Mouse (Mus musculus) cerebellum, postnatal 36 days (tissue): Measurements from ENCODE around the gene Cd180.
"Not testable (repeated sequence)": the region's sequence is repeated elsewhere in the genome, so short reads cannot be mapped to it uniquely, and the experiment has no call there.

ENCODE experiments used
- DNase-seq, 2 experiments: peaks; one replicate each; pipeline ENCODE4 v3.0.0; 2021 to 2022; ENCODE audit warnings: mixed read lengths in 2 of 2

Gene Cd180

GRCm38 (mm10) chr13:102693341-102693801 is at the start of gene Cd180:
Gene Cd180, plus strand, starts transcription at chr13:102693558.
- peak in 1 of 2 experiments; percentile 7 for DNase-seq

GRCm38 (mm10) chr13:102644344-102644743 is 49.0 kb upstream of the Cd180 start:
- no peak for DNase-seq

DNA sequence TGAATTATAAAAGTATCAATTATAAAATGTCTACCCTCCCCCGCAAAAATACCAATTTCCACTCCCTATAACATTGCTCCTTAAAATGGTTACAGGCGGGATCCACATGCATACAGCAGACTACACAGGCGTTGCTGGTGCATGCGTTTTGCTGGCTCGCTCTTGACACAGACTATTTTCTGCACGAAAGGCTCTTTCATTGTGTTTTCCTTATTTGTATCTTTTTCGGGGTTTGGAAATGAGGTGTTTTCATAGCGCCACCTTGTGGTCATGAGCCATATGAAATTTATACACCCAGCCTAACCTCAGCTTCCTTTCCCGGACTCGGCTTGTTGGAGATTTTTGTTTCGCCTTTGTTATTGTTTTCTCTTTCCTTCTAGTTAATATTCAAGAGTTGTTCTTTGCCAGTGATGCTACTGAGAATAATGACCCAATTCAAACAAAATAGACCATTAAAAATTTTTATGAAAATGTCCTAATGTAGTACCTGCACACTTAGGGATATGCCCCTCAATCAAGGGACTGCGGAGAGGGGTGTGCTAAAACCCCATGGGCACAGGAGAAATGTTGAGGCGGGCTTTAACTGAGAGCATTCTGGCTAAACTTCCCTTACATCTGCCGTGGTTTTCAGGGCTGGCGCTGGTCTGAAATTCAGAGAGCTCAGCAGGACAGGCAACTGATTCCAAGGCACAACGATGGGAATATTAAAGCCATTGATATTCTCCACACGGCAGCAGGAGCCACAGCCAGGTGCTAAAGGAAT is 48.4 kb upstream of the Cd180 start:
- peak; percentile 48 to 78 for DNase-seq

GRCm38 (mm10) chr13:102646271-102646771 is 47.0 kb upstream of the Cd180 start:
- no peak for DNase-seq

DNA sequence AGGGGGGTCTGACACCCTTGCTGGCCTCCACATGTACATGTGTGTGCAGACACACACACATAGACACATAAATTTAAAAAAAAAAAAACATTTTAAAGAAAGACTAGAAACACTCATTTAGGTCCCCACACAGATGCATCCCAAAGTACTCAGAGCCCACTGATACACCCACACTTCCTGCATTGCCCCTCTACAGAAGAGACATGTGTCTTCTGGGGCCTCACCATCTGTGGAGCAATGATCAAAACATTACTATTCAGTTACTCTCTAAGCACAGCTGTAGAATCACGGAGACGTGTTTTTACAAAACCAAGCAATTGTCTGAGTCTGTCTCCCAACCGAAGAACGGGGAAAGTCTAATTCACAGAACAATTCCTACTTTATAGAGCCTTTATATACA is 45.8 kb upstream of the Cd180 start:
- no peak for DNase-seq

DNA sequence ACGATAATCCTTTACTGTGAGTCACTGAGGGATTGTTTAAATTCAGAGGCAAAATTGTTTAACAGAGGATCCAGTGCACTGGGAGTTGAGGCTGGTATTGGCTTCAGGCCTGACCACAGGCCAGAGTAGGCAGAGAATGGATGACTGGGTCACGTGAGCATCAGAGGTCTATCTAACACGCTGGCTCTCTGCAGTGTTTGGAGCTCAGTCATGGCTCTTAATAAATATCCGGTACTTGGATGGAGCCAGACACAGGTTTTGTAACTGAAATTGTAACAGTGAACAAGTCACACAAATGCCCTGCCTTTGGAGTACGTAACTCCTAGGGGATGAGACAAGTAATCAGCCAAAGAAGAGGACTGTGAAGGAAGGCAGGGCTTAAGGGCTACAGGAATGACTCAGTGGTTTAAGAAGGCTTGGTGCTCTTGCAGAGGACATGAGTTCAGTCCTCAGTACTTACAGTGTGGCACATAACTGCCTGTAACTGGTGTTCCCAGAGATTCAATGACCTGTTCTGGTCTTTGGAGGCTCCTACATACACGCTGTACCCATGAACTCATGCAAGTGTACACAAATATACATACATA is 41.0 kb upstream of the Cd180 start:
- DNase-seq: no peak

DNA sequence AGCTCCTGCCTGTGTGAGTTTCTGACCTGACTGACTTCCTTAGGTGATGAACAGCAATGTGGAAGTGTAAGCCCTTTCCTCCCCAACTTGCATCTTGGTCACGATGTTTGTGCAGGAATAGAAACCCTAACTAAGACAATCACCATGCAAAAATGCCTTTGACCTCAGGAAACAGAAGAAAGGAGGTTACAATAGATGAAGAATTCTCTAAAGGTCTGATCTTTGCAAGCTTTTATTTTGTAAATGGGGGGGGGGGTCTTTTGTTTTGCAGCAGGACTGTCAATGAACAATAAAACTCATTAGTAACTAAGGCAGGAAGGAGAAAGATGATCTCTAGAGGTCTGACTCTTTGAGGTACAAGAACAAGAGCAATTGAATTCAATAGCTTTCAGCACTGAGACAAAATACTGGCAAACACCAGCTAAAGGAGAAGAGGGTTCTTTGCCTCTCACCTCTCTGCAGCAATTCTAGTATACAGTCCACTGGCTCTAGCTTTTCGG is 38.2 kb upstream of the Cd180 start:
- no peak for DNase-seq

GRCm38 (mm10) chr13:102656153-102656690 is 37.1 kb upstream of the Cd180 start:
- no peak for DNase-seq

DNA sequence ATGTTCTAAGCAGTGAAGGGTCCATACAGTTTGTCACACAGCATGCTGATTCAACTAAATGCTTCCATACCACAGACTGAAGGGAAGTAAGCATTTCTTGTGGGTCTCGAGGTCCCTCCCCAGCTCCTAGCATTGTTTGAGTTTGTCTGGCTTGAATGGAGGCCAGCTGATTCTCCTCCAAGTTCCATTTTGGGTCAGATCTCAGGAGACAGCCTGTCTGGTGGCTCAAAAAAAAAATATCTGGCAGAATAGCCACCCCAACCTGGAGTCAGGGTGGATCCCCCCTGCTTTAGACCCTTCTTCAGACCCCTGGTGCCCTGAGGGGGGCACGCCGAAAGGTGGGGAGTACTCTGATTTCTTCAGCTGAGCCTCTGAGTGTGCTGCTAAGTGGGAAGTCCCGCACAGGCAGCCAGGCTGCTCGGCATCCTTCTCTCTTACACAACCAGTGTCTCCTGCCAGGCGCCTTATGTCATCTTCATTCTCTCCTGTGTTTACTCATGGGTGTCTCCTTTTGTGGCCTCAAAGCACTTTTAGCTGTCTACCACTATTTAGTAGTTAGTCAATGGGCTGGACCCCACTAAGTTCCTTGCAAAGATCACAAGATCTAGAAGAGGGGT is 35.0 kb upstream of the Cd180 start:
- DNase-seq: peak; percentile 60 to 65

DNA sequence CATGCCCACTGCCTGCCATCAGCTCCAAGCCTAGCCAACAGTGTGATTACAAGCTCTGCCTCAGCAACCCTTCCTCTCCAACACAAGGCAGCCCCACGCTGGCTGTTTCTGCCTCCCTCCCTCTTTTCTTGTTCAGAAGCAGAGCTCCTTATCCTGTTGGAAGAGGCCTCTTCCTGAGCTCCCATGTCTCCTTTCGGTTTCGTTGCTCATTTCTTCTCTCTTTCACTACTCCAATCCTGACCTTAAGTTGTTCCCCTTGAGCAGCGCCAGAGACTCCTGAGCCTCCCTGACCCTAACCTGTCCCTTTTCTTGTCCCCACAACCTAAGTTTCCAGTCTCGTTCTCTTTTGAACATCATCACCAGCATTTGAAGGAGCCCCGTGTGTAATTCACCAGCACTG is 29.3 kb upstream of the Cd180 start:
- no peak for DNase-seq

DNA sequence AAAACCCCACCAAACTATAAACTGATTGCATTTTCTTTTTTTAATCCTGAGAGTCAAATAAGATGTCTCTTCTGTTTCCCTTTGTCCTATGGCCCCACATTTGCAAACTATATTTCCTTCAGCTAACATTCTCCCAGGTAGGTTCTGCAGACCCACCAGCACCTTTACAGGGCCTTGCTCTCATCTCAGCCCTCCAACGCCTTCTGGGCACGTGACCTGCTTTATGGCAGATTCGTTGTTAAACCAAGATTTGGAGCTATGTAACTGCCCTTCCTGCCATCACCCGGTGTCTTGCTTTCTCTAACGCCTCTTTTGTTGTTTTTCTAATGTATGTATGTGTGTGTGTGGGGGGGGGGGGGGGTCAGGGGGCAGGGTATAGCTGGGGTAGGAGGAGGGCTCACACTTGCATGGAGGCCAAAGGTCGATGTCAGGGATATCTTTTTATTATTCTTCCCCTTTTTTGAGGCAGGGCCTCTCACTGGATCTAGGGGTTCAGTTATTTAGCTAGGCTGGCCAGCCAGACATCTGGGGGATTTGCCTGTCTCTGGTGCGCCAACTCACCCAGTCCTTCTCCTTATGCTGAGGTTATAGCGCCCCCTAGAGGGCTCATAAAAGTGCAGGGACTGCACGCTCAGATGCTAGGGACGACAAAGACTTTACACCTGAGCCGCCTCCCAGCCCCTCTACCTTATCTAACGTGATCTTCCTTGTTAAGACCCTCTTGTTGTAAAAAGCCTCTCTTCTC is 28.3 kb upstream of the Cd180 start:
- DNase-seq: no peak

- no peak for DNase-seq
Observed at GRCm38 (mm10) chr13:102665588-102666232, 27.6 kb upstream of the Cd180 start.

DNA sequence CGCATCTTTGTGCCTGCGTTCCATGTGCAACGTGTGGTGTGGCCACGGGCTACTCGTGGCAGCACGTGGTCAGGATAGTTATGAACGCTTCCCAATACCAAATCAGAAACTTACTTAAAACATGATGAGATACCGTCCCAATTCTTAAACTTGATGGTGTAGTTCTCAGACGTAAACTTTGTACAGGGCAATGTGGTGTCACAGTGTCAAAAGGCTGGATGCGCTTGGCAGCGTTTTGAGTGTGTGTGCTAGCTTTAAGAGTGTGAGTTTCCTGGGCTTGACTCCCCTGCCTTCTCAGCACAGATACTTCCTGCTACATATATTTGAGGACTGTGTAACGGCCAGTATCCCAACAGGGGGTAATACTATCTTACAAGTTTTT is 27.1 kb upstream of the Cd180 start:
- no peak for DNase-seq

- no peak for DNase-seq
Observed at GRCm38 (mm10) chr13:102666731-102667130, 26.6 kb upstream of the Cd180 start.

DNA sequence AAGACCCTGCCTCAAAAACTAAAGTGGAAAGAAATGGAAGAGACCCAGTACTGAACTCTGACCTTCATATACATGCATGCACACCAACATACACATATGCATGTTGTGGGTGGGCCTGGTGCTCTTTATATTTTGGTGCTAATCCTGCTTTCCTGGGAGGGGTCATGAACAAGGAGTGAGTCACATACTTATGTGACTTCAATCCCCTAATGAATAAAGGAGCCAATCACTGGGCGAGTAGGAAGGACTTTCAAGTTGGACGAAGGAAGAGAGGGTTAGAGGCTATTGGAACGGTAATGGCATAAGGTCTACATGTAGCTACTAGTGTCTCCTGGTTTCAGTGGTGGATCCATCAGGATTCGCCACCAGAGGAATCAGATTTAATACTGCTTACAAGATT is 26.0 kb upstream of the Cd180 start:
- DNase-seq: no peak

- no peak for DNase-seq
Observed at GRCm38 (mm10) chr13:102667842-102668241, 25.5 kb upstream of the Cd180 start.

- no peak for DNase-seq
Observed at GRCm38 (mm10) chr13:102668933-102669332, 24.4 kb upstream of the Cd180 start.

GRCm38 (mm10) chr13:102669522-102670256 is 23.7 kb upstream of the Cd180 start:
- no peak for DNase-seq

- DNase-seq: no peak
Observed at GRCm38 (mm10) chr13:102670503-102670902, 22.9 kb upstream of the Cd180 start.

DNA sequence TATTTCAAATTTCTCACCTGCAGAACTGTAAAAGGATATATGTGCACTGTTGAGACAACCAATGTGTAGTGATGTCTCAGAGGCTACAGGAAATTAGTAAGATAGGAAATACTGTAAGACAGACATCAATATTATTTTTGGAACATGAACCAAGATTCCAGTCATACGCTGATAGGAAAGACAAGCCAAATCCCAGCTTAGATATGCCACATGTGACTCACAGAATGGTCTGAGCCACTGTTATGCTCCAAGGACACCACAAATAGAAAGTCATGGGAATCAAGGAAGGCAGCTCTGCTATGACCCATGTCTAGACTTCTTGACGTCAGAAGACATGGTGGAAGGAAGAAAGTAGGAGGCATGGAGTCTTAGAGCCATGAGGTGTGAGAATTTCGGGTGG is 19.3 kb upstream of the Cd180 start:
- no peak for DNase-seq

DNA sequence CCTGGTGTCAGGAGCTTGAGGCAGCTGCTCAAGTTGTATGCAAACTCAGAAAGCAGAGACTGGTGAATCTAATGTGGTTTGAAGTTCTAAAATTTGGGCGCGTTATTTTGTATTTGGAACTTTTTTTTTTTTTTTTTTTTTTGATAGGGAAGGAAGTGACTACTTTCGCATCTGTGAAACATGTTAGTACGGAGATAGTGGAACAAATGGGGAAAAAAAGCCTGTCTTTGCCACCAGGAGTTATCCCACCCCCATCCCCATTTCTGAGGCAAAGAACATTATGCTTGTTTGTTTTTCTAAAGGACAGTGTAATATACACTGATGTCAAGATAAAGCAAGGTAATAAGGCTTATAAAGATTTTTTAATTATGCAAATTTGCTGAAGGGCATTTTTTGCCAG is 15.8 kb upstream of the Cd180 start:
- not testable (repeated sequence) for DNase-seq
